Mouse (Mus musculus) erythroid progenitor cell, adult 5-6 weeks (primary cell): Measurements from ENCODE around the gene Chst11. TPM values are rescaled to one million over a fixed set of nuclear protein-coding genes. Genes with fewer than 3 reads are reported as not detected.

Experiments
- ATAC-seq: replicated peaks from 2 replicates; pipeline ENCODE4 v1.8.0; 2016; ENCODE audit warnings: moderate number of reproducible peaks, mild to moderate bottlenecking, moderate TSS enrichment, inconsistent platforms; ENCODE audit not compliant: poor library complexity, low FRiP score, severe bottlenecking
- total RNA-seq, 2 experiments: library from RNA; stranded (forward) in 1 of 2; stranded (reverse) in 1 of 2; fragments of 150-400 nt in 1 of 2; fragments of 186-747, 209-891 nt in 1 of 2; gene quantifications; 2 replicates each; pipeline versions ENCODE4 v1.2.3 to v1.2.4; 2015 to 2017; ENCODE audit warnings: low replicate concordance in 2 of 2

Gene Chst11
- total RNA-seq, 2 experiments from 2014 or later: 15.9 to 17.2 TPM

GRCm38 (mm10) chr10:83030103-83030661 is 44.9 kb downstream of the Chst11 start:
- ATAC-seq: no peak

- ATAC-seq: no peak
Measured at GRCm38 (mm10) chr10:83030928-83031327, 45.6 kb downstream of the Chst11 start.

- no peak for ATAC-seq
Measured at GRCm38 (mm10) chr10:83031561-83031960, 46.3 kb downstream of the Chst11 start.

- no peak for ATAC-seq
Measured at GRCm38 (mm10) chr10:83032559-83032958, 47.3 kb downstream of the Chst11 start.

- no peak for ATAC-seq
Measured at GRCm38 (mm10) chr10:83036340-83037045, 51.2 kb downstream of the Chst11 start.

- no peak for ATAC-seq
Measured at GRCm38 (mm10) chr10:83038166-83038565, 52.9 kb downstream of the Chst11 start.

- ATAC-seq: no peak
Measured at GRCm38 (mm10) chr10:83039414-83039813, 54.1 kb downstream of the Chst11 start.

- no peak for ATAC-seq
Measured at GRCm38 (mm10) chr10:83041875-83042274, 56.6 kb downstream of the Chst11 start.

- no peak for ATAC-seq
Measured at GRCm38 (mm10) chr10:83042613-83043477, 57.5 kb downstream of the Chst11 start.

- no peak for ATAC-seq
Measured at GRCm38 (mm10) chr10:83043478-83044259, 58.4 kb downstream of the Chst11 start.

- ATAC-seq: no peak
Measured at GRCm38 (mm10) chr10:83049174-83049780, 64.0 kb downstream of the Chst11 start.

- ATAC-seq: no peak
Measured at GRCm38 (mm10) chr10:83053886-83054550, 68.7 kb downstream of the Chst11 start.

GRCm38 (mm10) chr10:83056291-83056690 is 71.0 kb downstream of the Chst11 start:
- no peak for ATAC-seq

- ATAC-seq: no peak
Measured at GRCm38 (mm10) chr10:83056866-83057265, 71.6 kb downstream of the Chst11 start.

- ATAC-seq: no peak
Measured at GRCm38 (mm10) chr10:83060066-83060782, 74.9 kb downstream of the Chst11 start.

GRCm38 (mm10) chr10:83062315-83062714 is 77.0 kb downstream of the Chst11 start:
- no peak for ATAC-seq

GRCm38 (mm10) chr10:83064796-83065195 is 79.5 kb downstream of the Chst11 start:
- no peak for ATAC-seq

- no peak for ATAC-seq
Measured at GRCm38 (mm10) chr10:83066159-83066558, 80.9 kb downstream of the Chst11 start.
